Mouse (Mus musculus) testis, adult 2 months (tissue): ENCODE measurements around the gene Nr2c2.

Source experiments
- CTCF ChIP-seq: fragments of 200-500 bp; IDR thresholded peaks from 2 replicates; pipeline ENCODE4 v1.5.1; 2012; ENCODE audit warnings: low read depth, mild to moderate bottlenecking, inconsistent platforms, low read length, moderate library complexity; ENCODE audit not compliant: control insufficient read depth, insufficient read depth, insufficient replicate concordance
- POLR2A ChIP-seq: fragments of 200-500 bp; IDR thresholded peaks from 2 replicates; pipeline ENCODE4 v1.6.1; 2012; ENCODE audit warnings: low read depth, mild to moderate bottlenecking, inconsistent platforms, low read length, moderate library complexity; ENCODE audit not compliant: control insufficient read depth

DNA sequence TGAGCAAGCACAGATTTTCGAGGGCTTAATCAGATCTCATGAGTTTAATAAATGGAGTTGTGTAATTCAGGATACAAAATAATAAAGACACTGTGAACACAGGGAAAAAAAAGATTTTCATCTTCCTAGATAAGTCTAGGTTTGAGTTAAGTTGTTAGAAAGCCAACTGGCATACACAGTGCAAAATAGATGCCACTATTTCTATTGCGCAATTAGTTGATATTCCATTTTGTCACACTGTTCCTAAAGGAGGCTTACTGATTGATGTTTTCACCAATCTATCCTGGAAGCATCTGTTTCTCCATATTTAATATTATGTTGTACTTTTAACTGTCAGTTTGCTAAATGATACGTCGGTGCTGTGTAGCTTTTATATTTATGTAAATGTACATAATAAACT, 54.7 kb downstream of the Nr2c2 start:
- no peak for TF ChIP-seq POLR2A
- no peak for TF ChIP-seq CTCF
